Mouse (Mus musculus): ENCODE results near the gene Palm3.

DNA sequence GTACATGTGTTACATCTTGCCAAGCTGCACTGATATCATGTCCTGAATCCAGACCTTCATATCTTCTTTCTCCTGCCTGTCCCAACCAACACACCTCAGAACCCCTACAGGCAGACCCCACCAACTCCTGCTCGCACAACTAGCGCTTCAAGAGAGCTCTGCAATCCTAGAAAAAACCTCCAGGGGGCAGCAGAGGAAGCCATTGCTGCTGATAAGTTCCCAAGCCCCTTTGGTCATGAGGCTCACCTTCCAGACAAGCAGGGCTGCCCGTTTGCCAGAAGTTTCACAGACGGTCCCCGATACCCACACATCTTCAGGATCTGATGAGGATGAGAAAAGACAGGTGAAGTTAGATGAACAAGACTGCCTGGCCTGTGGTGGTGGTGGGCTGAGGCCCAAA lies 17.8 kb downstream of the Palm3 start:
- TF ChIP-seq POLR2A (IDR thresholded peaks at IDR 0.05; ENCODE audit: extremely low read depth, insufficient read depth, low read length), result no peak
- TF ChIP-seq CTCF (IDR thresholded peaks at IDR 0.05; ENCODE audit: extremely low read depth, insufficient read depth, low read length), result peak; percentile 80

All from cortical plate, adult 2 months (tissue).